Mouse (Mus musculus) midbrain, embryonic 16.5 days (tissue): Measurements from ENCODE around the gene Hivep2. TPM values are rescaled to one million over a fixed set of nuclear protein-coding genes. Genes with fewer than 3 reads are reported as not detected.

Experiments used
- ATAC-seq: fragments of 200-750 bp; cut with Nextera tagmentation; 2 replicates; pipeline ENCODE4 v1.8.0; 2017; ENCODE audit warnings: moderate TSS enrichment
- H3K27ac ChIP-seq: fragments of 300-500 bp; sonication (generic); 2 replicates; pipeline ENCODE4 v1.5.1; 2014; ENCODE audit warnings: mild to moderate bottlenecking, low read length, mixed read lengths
- H3K27me3 ChIP-seq: fragments of 300-500 bp; sonication (generic); 2 replicates; pipeline ENCODE4 v1.6.1; 2014; ENCODE audit warnings: low read depth, low read length, mixed read lengths; ENCODE audit not compliant: control insufficient read depth, insufficient read depth
- H3K36me3 ChIP-seq: fragments of 300-500 bp; sonication (generic); 2 replicates; pipeline ENCODE4 v1.6.1; 2014; ENCODE audit warnings: mild to moderate bottlenecking, low read length, moderate library complexity, mixed read lengths; ENCODE audit not compliant: control insufficient read depth, insufficient read depth
- H3K4me1 ChIP-seq: fragments of 300-500 bp; sonication (generic); 2 replicates; pipeline ENCODE4 v1.6.1; 2014; ENCODE audit warnings: mild to moderate bottlenecking, low read length, mixed read lengths; ENCODE audit not compliant: control insufficient read depth, insufficient read depth
- H3K4me2 ChIP-seq: fragments of 300-500 bp; sonication (generic); 2 replicates; pipeline ENCODE4 v1.6.1; 2014; ENCODE audit warnings: mild to moderate bottlenecking, low read length, mixed read lengths
- H3K4me3 ChIP-seq: fragments of 300-500 bp; sonication (generic); 2 replicates; pipeline ENCODE4 v1.5.1; 2014; ENCODE audit warnings: low read depth, mild to moderate bottlenecking, low read length, moderate library complexity, mixed read lengths
- H3K9ac ChIP-seq: fragments of 300-500 bp; sonication (generic); 2 replicates; pipeline ENCODE4 v1.6.1; 2014; ENCODE audit warnings: low read depth, low read length, mixed read lengths
- H3K9me3 ChIP-seq: fragments of 300-500 bp; sonication (generic); replicated peaks from 2 replicates; pipeline ENCODE4 v1.6.1; 2014; ENCODE audit warnings: mild to moderate bottlenecking, low read length, mixed read lengths; ENCODE audit not compliant: control insufficient read depth, poor library complexity, severe bottlenecking
- WGBS: fragments of 180-500 bp; shearing (Covaris S2); extraction: QIAGEN DNeasy Blood & Tissue Kit; methylation state at CpG from one replicate; pipeline ENCODE4 v1.1.7; 2014; 5-methylcytosine and 5-hydroxymethylcytosine counted together
- polyA plus RNA-seq: library from polyadenylated mRNA; unstranded; fragments of >200 nt; fragmentation: Nextera tagmentation; extraction: Ambion mirVana; gene quantifications from 2 replicates; pipeline ENCODE4 v1.2.1, GENCODE M21; 2015

Hivep2 gene
- polyA plus RNA-seq, 1 experiment from 2014 or later = 11.0 TPM

GRCm38 (mm10) chr10:13982769-13983381 lies 17.0 kb downstream of the Hivep2 start:
- Histone ChIP-seq H3K27me3 (no peaks in the 10 kb centered on the region), H3K4me1 (0 out of 2 replicates have a peak, but pooled peaks cover 9% of the 10 kb centered on the region), H3K9ac (peak overlapping the region; percentile 86), H3K36me3 (no peaks in the 10 kb centered on the region), H3K4me2 (peak overlapping the region; percentile 77), H3K4me3 (peak overlapping the region; percentile 48), H3K27ac (peak overlapping the region; percentile 82), H3K9me3 (no peaks in the 10 kb centered on the region)
- 1% methylated on average over 34 of the region's 34 CpGs for WGBS
- ATAC-seq = peak; percentile 94

- Histone ChIP-seq H3K9ac (no peak overlapping the region), H3K4me1 (0 out of 2 replicates have a peak, but pooled peaks cover 9% of the 10 kb centered on the region), H3K9me3 (no peaks in the 10 kb centered on the region), H3K27me3 (no peaks in the 10 kb centered on the region), H3K27ac (no peak overlapping the region; the same call in 1 of the 2 replicates), H3K36me3 (no peaks in the 10 kb centered on the region), H3K4me3 (no peak overlapping the region), H3K4me2 (peak overlapping the region; percentile 77)
- 0 out of 2 replicates have a peak, but pooled peaks have one; percentile 14 for ATAC-seq
- 51% methylated on average over 12 of the region's 12 CpGs for WGBS
Measured at GRCm38 (mm10) chr10:13983631-13984030, 17.8 kb downstream of the Hivep2 start.

GRCm38 (mm10) chr10:13984233-13984632 lies 18.4 kb downstream of the Hivep2 start:
- no peak for ATAC-seq
- Histone ChIP-seq H3K9ac (no peak overlapping the region), H3K4me2 (no peak overlapping the region), H3K27me3 (no peaks in the 10 kb centered on the region), H3K36me3 (no peaks in the 10 kb centered on the region), H3K9me3 (no peaks in the 10 kb centered on the region), H3K4me3 (no peak overlapping the region), H3K4me1 (0 out of 2 replicates have a peak, but pooled peaks cover 9% of the 10 kb centered on the region), H3K27ac (no peak overlapping the region)

DNA sequence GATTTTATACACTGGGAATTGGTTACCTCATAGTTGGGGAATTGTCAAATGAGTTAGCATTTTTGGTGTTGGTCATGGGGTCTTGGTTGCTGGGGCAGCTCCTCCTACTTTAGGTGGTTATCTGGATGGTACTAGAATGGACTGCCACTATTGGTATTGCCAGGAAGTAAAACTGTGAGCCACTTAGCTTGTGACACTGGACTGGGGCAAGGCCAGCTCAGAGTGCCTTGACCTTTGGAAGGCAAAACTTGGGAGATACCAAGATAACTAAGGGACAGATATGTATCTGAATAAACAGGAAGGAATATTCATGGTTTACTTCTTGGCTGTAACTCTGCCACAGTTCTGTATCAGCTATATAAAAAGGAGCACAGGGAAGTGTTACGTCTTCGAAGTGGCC lies 20.7 kb downstream of the Hivep2 start:
- no peak for ATAC-seq
- Histone ChIP-seq H3K9ac (no peak overlapping the region), H3K4me1 (0 out of 2 replicates have a peak, but pooled peaks cover 9% of the 10 kb centered on the region), H3K27ac (no peak overlapping the region), H3K4me2 (no peak overlapping the region), H3K4me3 (no peak overlapping the region), H3K9me3 (no peaks in the 10 kb centered on the region), H3K36me3 (no peaks in the 10 kb centered on the region), H3K27me3 (no peaks in the 10 kb centered on the region)
- 90% methylated on average over 2 of the region's 2 CpGs for WGBS

DNA sequence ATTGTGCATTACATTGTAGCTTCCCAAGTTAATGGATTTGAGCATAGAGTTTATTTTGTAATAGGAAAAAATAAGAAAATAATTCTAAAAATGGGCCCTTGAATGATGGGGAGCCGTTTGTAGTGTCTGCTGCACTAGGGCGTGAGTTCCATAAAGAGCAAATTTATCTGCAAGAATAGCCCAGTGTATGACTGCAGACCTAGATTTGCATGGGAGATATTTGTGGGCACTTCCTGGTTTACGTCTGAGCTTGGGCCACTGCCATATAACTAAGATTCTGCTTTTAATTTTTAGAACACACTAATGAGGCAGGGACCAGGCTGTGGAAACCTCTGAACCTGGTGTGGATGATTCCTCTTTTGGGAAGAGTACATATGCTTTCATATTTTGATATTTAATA lies 21.5 kb downstream of the Hivep2 start:
- no peak overlapping the region for H3K9ac ChIP-seq
- H3K4me3 ChIP-seq = no peak overlapping the region
- whole genome bisulfite sequencing = 89% methylated on average over 3 of the region's 3 CpGs
- no peaks in the 10 kb centered on the region for H3K9me3 ChIP-seq
- H3K27ac ChIP-seq = no peak overlapping the region
- H3K36me3 ChIP-seq = no peaks in the 10 kb centered on the region
- no peak for ATAC-seq
- no peaks in the 10 kb centered on the region for H3K27me3 ChIP-seq
- 0 out of 2 replicates have a peak, but pooled peaks cover 9% of the 10 kb centered on the region for H3K4me1 ChIP-seq
- H3K4me2 ChIP-seq = no peak overlapping the region

GRCm38 (mm10) chr10:13988280-13988679 lies 22.4 kb downstream of the Hivep2 start:
- Histone ChIP-seq H3K4me1 (0 out of 2 replicates have a peak, but pooled peaks cover 6% of the 10 kb centered on the region), H3K36me3 (no peaks in the 10 kb centered on the region), H3K4me2 (no peak overlapping the region), H3K9me3 (no peaks in the 10 kb centered on the region), H3K9ac (no peak overlapping the region), H3K27me3 (no peaks in the 10 kb centered on the region), H3K27ac (no peak overlapping the region), H3K4me3 (no peak overlapping the region)
- WGBS = 79% methylated on average over 9 of the region's 9 CpGs
- no peak for ATAC-seq

- Histone ChIP-seq H3K4me3 (no peak overlapping the region), H3K9ac (no peak overlapping the region), H3K36me3 (no peaks in the 10 kb centered on the region), H3K4me2 (no peak overlapping the region), H3K27me3 (no peaks in the 10 kb centered on the region), H3K27ac (no peak overlapping the region), H3K9me3 (no peaks in the 10 kb centered on the region), H3K4me1 (0 out of 2 replicates have a peak, but pooled peaks cover 3% of the 10 kb centered on the region)
- 95% methylated on average over 4 of the region's 4 CpGs for WGBS
- ATAC-seq = no peak
Measured at GRCm38 (mm10) chr10:13988757-13989156, 22.9 kb downstream of the Hivep2 start.

- no peaks in the 10 kb centered on the region for H3K36me3 ChIP-seq
- no peaks in the 10 kb centered on the region for H3K4me1 ChIP-seq
- H3K4me3 ChIP-seq = no peak overlapping the region
- WGBS = 88% methylated on average over 2 of the region's 2 CpGs
- H3K4me2 ChIP-seq = no peak overlapping the region
- no peak for ATAC-seq
- H3K27ac ChIP-seq = no peak overlapping the region
- no peak overlapping the region for H3K9ac ChIP-seq
- H3K9me3 ChIP-seq = no peaks in the 10 kb centered on the region
- H3K27me3 ChIP-seq = no peaks in the 10 kb centered on the region
Measured at GRCm38 (mm10) chr10:13990842-13991241, 25.0 kb downstream of the Hivep2 start.

DNA sequence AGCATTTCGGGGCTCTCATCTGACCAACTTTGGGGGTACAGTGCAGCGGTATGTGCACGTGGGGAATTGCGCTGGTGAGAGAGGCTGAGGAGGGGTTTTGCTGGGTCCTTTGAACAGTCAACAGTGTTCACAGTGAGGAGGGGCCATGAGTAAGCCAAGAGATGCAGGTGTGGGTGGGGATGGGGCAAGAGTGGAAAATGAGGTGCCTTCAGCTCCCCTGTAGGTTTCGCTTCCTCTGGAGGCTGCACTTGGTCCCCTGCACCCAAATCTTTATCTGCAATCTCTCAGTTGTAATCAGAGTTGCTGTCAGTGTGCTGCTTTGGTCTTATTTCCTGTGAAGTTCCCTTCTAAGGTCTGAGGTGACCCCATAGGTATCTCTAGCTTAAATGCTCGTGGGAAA lies 27.5 kb downstream of the Hivep2 start:
- Histone ChIP-seq H3K27ac (no peak overlapping the region), H3K9me3 (no peaks in the 10 kb centered on the region), H3K27me3 (no peaks in the 10 kb centered on the region), H3K36me3 (no peaks in the 10 kb centered on the region), H3K9ac (no peak overlapping the region), H3K4me2 (no peak overlapping the region), H3K4me3 (no peak overlapping the region), H3K4me1 (no peaks in the 10 kb centered on the region)
- WGBS = 86% methylated on average over 6 of the region's 6 CpGs
- ATAC-seq = no peak
